Mouse (Mus musculus): ENCODE data around the gene Sema4g. TPM values are rescaled to one million over a fixed set of nuclear protein-coding genes. Genes with fewer than 3 reads are reported as not detected.
"Not testable (repeated sequence)": the region's sequence is repeated elsewhere in the genome, so short reads cannot be mapped to it uniquely, and the experiment has no call there.

The Sema4g gene
- polyA plus RNA-seq, 1 experiment from 2014 or later = 18.0 TPM

- Histone ChIP-seq H3K4me2 (ENCODE audit: low read length) (no peak overlapping the region), H3K4me3 (ENCODE audit: low read length) (no peak overlapping the region), H3K27ac (ENCODE audit: low read depth, low read length) (no peak overlapping the region), H3K4me1 (ENCODE audit: control insufficient read depth, insufficient read depth, low read depth, low read length) (no peaks in the 10 kb centered on the region; the same call in 1 of the 2 replicates), H3K9ac (ENCODE audit: low read depth, low read length) (no peak overlapping the region), H3K9me3 (ENCODE audit: control insufficient read depth, low read length) (no peaks in the 10 kb centered on the region), H3K36me3 (ENCODE audit: control insufficient read depth, insufficient read depth, low read length) (peaks cover 21% of the 10 kb centered on the region; the same call in 1 of the 2 replicates), H3K27me3 (replicated peaks; ENCODE audit: control insufficient read depth, insufficient read depth, low read length) (no peaks in the 10 kb centered on the region)
- 78% methylated on average over 6 of the region's 6 CpGs for WGBS
- no peak for ATAC-seq
Observed at GRCm38 (mm10) chr19:45027848-45028247, 38.9 kb downstream of the Sema4g start.

- Histone ChIP-seq H3K27ac (ENCODE audit: low read depth, low read length) (no peak overlapping the region), H3K27me3 (replicated peaks; ENCODE audit: control insufficient read depth, insufficient read depth, low read length) (no peaks in the 10 kb centered on the region), H3K9me3 (ENCODE audit: control insufficient read depth, low read length) (no peaks in the 10 kb centered on the region), H3K9ac (ENCODE audit: low read depth, low read length) (no peak overlapping the region), H3K36me3 (ENCODE audit: control insufficient read depth, insufficient read depth, low read length) (peaks cover 18% of the 10 kb centered on the region; the same call in 1 of the 2 replicates), H3K4me1 (ENCODE audit: control insufficient read depth, insufficient read depth, low read depth, low read length) (no peaks in the 10 kb centered on the region; the same call in 1 of the 2 replicates), H3K4me2 (ENCODE audit: low read length) (no peak overlapping the region), H3K4me3 (ENCODE audit: low read length) (no peak overlapping the region)
- ATAC-seq = no peak
- WGBS = 51% methylated on average over 19 of the region's 19 CpGs
Observed at GRCm38 (mm10) chr19:45028746-45029145, 39.8 kb downstream of the Sema4g start.

GRCm38 (mm10) chr19:45029571-45029970 lies 40.7 kb downstream of the Sema4g start:
- no peak overlapping the region for H3K9ac ChIP-seq (ENCODE audit: low read depth, low read length)
- H3K36me3 ChIP-seq (ENCODE audit: control insufficient read depth, insufficient read depth, low read length) = peaks cover 15% of the 10 kb centered on the region; the same call in 1 of the 2 replicates
- no peaks in the 10 kb centered on the region for H3K9me3 ChIP-seq (ENCODE audit: control insufficient read depth, low read length)
- H3K4me1 ChIP-seq (ENCODE audit: control insufficient read depth, insufficient read depth, low read depth, low read length) = no peaks in the 10 kb centered on the region; the same call in 1 of the 2 replicates
- 57% methylated on average over 9 of the region's 9 CpGs for WGBS
- H3K4me2 ChIP-seq (ENCODE audit: low read length) = no peak overlapping the region
- H3K27me3 ChIP-seq (replicated peaks; ENCODE audit: control insufficient read depth, insufficient read depth, low read length) = no peaks in the 10 kb centered on the region
- H3K4me3 ChIP-seq (ENCODE audit: low read length) = no peak overlapping the region
- ATAC-seq = no peak
- no peak overlapping the region for H3K27ac ChIP-seq (ENCODE audit: low read depth, low read length)

DNA sequence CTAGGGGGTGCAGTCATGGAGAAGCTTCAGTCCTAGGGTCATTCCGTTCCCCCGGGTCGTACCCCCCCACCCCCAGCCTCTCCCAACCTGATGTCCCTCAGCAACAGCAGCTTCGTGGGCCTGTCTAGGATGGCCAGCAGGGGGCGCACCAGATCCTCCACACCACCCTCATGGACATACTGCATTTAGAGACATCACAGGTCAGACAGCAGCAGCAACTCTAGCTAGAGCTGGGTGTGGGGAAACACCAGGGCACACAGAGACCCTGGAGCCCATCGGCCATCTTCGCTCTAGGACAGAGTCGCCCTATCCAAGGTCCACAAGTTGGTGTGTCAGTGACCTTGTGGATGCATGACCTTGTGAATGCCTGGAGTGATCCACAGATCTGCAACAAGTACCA lies 41.2 kb downstream of the Sema4g start:
- Histone ChIP-seq H3K4me3 (ENCODE audit: low read length) (no peak overlapping the region), H3K4me1 (ENCODE audit: control insufficient read depth, insufficient read depth, low read depth, low read length) (no peaks in the 10 kb centered on the region; the same call in 1 of the 2 replicates), H3K9me3 (ENCODE audit: control insufficient read depth, low read length) (no peaks in the 10 kb centered on the region), H3K27me3 (replicated peaks; ENCODE audit: control insufficient read depth, insufficient read depth, low read length) (no peaks in the 10 kb centered on the region), H3K36me3 (ENCODE audit: control insufficient read depth, insufficient read depth, low read length) (peaks cover 13% of the 10 kb centered on the region; the same call in 1 of the 2 replicates), H3K27ac (ENCODE audit: low read depth, low read length) (no peak overlapping the region), H3K9ac (ENCODE audit: low read depth, low read length) (no peak overlapping the region), H3K4me2 (ENCODE audit: low read length) (no peak overlapping the region)
- ATAC-seq = no peak
- WGBS = 42% methylated on average over 8 of the region's 8 CpGs

- Histone ChIP-seq H3K9me3 (ENCODE audit: control insufficient read depth, low read length) (no peaks in the 10 kb centered on the region), H3K36me3 (ENCODE audit: control insufficient read depth, insufficient read depth, low read length) (peaks cover 6% of the 10 kb centered on the region; the same call in 1 of the 2 replicates), H3K4me2 (ENCODE audit: low read length) (peak overlapping the region; percentile 43), H3K9ac (ENCODE audit: low read depth, low read length) (no peak overlapping the region), H3K4me1 (ENCODE audit: control insufficient read depth, insufficient read depth, low read depth, low read length) (no peaks in the 10 kb centered on the region; the same call in 1 of the 2 replicates), H3K27me3 (replicated peaks; ENCODE audit: control insufficient read depth, insufficient read depth, low read length) (no peaks in the 10 kb centered on the region), H3K4me3 (ENCODE audit: low read length) (no peak overlapping the region), H3K27ac (ENCODE audit: low read depth, low read length) (no peak overlapping the region)
- peak; percentile 51 for ATAC-seq
- 42% methylated on average over 20 of the region's 20 CpGs for WGBS
Observed at GRCm38 (mm10) chr19:45030746-45031693, 42.1 kb downstream of the Sema4g start.

- no peaks in the 10 kb centered on the region for H3K27me3 ChIP-seq (replicated peaks; ENCODE audit: control insufficient read depth, insufficient read depth, low read length)
- H3K4me3 ChIP-seq (ENCODE audit: low read length) = no peak overlapping the region
- no peaks in the 10 kb centered on the region; the same call in 1 of the 2 replicates for H3K4me1 ChIP-seq (ENCODE audit: control insufficient read depth, insufficient read depth, low read depth, low read length)
- peak; percentile 40 for ATAC-seq
- H3K4me2 ChIP-seq (ENCODE audit: low read length) = no peak overlapping the region
- H3K27ac ChIP-seq (ENCODE audit: low read depth, low read length) = no peak overlapping the region
- H3K9ac ChIP-seq (ENCODE audit: low read depth, low read length) = no peak overlapping the region
- no peaks in the 10 kb centered on the region for H3K9me3 ChIP-seq (ENCODE audit: control insufficient read depth, low read length)
- WGBS = 13% methylated on average over 4 of the region's 4 CpGs
- H3K36me3 ChIP-seq (ENCODE audit: control insufficient read depth, insufficient read depth, low read length) = no peaks in the 10 kb centered on the region
Observed at GRCm38 (mm10) chr19:45031780-45032179, 42.9 kb downstream of the Sema4g start.

DNA sequence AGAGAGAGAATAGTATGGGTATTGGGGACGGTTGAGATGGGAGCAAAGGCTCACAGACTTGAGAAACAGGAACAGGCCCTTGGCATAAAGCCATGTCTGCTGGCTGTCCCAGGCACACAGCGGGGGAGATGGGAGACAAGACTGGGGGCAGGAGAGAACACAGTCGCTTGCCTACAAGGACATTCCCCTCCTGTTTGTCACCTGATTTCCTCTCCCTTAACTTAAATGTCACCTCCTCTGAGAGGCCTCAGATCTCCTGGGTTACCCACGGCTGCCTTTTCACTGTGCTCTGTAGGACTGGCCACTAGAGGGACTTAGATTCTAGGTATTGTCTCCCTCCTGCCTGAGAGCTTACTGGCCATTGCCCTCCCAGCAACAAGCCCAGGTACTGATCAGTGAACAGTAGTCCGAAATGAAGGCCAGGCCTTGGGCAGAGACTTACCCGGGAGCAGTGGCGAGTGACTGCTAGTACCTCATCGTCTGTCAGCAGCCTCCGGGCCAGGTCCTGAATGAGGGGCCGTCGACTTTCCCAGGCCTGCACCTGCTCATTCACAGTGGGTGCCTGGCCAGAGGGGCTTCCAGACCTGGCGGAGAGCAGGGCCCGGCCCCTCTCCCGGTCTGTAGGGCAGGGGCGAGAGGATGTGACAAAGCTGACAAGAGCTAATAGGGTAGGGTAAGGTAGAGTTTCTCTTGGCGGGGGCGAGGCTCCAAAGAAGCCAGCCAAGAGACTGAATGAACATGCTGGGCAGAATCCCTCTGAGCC lies 43.9 kb downstream of the Sema4g start:
- Histone ChIP-seq H3K4me2 (ENCODE audit: low read length) (no peak overlapping the region), H3K9ac (ENCODE audit: low read depth, low read length) (0 out of 2 replicates have a peak overlapping the region, but pooled peaks have one; percentile 8)
- WGBS = 48% methylated on average over 17 of the region's 17 CpGs

GRCm38 (mm10) chr19:45036867-45037266 lies 48.0 kb downstream of the Sema4g start:
- Histone ChIP-seq H3K4me3 (ENCODE audit: low read length) (no peak overlapping the region), H3K27me3 (replicated peaks; ENCODE audit: control insufficient read depth, insufficient read depth, low read length) (no peaks in the 10 kb centered on the region), H3K4me2 (ENCODE audit: low read length) (no peak overlapping the region), H3K36me3 (ENCODE audit: control insufficient read depth, insufficient read depth, low read length) (no peaks in the 10 kb centered on the region), H3K9ac (ENCODE audit: low read depth, low read length) (no peak overlapping the region), H3K4me1 (ENCODE audit: control insufficient read depth, insufficient read depth, low read depth, low read length) (no peaks in the 10 kb centered on the region; the same call in 1 of the 2 replicates), H3K27ac (ENCODE audit: low read depth, low read length) (no peak overlapping the region), H3K9me3 (ENCODE audit: control insufficient read depth, low read length) (no peaks in the 10 kb centered on the region)
- WGBS = 30% methylated on average over 16 of the region's 16 CpGs
- ATAC-seq = no peak

More for the DNA sequence above, 43.9 kb downstream of the Sema4g start:
- Histone ChIP-seq H3K27ac (ENCODE audit: low read depth, low read length) (0 out of 2 replicates have a peak overlapping the region, but pooled peaks have one; percentile 12), H3K36me3 (ENCODE audit: control insufficient read depth, insufficient read depth, low read length) (no peaks in the 10 kb centered on the region), H3K4me3 (ENCODE audit: low read length) (no peak overlapping the region), H3K27me3 (replicated peaks; ENCODE audit: control insufficient read depth, insufficient read depth, low read length) (no peaks in the 10 kb centered on the region), H3K9me3 (ENCODE audit: control insufficient read depth, low read length) (no peaks in the 10 kb centered on the region), H3K4me1 (ENCODE audit: control insufficient read depth, insufficient read depth, low read depth, low read length) (no peaks in the 10 kb centered on the region; the same call in 1 of the 2 replicates)
- no peak for ATAC-seq

- not testable (repeated sequence) for H3K4me3 ChIP-seq (ENCODE audit: low read length); H3K27ac ChIP-seq (ENCODE audit: low read depth, low read length); H3K9me3 ChIP-seq (ENCODE audit: control insufficient read depth, low read length); H3K4me2 ChIP-seq (ENCODE audit: low read length); H3K4me1 ChIP-seq (ENCODE audit: control insufficient read depth, insufficient read depth, low read depth, low read length); H3K27me3 ChIP-seq (replicated peaks; ENCODE audit: control insufficient read depth, insufficient read depth, low read length); H3K9ac ChIP-seq (ENCODE audit: low read depth, low read length); ATAC-seq; H3K36me3 ChIP-seq (ENCODE audit: control insufficient read depth, insufficient read depth, low read length)
- 91% methylated on average over 7 of the region's 7 CpGs for WGBS
Observed at GRCm38 (mm10) chr19:45038198-45038597, 49.3 kb downstream of the Sema4g start.
